Mouse (Mus musculus) layer of hippocampus, adult 8-10 months (tissue): ENCODE data around the gene Nit2. TPM values are rescaled to one million over a fixed set of nuclear protein-coding genes. Genes with fewer than 3 reads are reported as not detected.

ENCODE experiments used
- DNase-seq, 2 experiments: peaks; one replicate each; pipeline ENCODE4 v3.0.0; 2022; ENCODE audit warnings: low spot score in 2 of 2
- total RNA-seq, 4 experiments: library from RNA; stranded (reverse); gene quantifications; 2 replicates each; pipeline ENCODE4 v1.2.4; 2022

Gene Nit2
- total RNA-seq, 4 experiments from 2014 or later, result 13.6 to 18.2 (median 18.0) TPM

DNA sequence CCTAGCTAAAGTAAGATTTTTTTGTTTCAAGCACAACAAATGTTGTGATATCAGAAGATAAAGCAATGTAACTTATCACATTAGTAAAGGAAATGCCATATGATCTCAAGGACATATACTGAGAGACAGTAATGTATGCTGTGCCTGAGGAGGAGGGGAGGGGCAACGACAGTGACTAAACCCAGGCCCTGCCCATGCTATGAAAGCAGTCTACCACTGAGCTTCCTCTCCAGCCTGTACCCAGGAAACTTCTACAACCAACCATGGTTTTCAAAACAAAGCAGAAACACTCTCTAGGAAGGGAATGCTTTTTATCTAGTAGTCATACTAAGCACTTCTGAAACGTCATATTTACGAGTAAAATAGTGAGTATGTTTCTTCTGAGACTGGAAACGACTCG is 4.3 kb downstream of the Nit2 start:
- no peak for DNase-seq

GRCm38 (mm10) chr16:57159835-57160234 is 7.3 kb downstream of the Nit2 start:
- no peak for DNase-seq

DNA sequence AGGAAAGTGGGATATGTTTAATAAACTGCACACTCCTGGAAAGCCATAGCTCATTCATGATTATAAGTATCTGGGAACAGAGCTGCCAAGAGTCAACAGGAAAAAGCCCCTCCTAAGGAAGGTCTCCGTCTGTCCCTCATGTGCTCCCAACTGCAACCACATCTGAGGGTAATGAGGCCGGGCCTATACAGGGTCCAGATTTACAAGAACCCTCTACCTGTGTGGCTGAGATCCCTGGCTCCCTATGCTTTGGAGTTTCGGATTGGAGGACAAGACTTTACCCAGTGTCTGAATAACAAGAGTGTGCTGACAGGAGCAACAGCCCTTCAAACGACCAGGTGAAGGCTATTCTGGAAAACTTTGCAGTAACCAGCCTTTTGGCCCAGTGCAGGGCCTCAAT is 9.4 kb downstream of the Nit2 start:
- no peak for DNase-seq

- no peak for DNase-seq
These were observed 10.1 kb downstream of the Nit2 start for GRCm38 (mm10) chr16:57157076-57157475.

DNA sequence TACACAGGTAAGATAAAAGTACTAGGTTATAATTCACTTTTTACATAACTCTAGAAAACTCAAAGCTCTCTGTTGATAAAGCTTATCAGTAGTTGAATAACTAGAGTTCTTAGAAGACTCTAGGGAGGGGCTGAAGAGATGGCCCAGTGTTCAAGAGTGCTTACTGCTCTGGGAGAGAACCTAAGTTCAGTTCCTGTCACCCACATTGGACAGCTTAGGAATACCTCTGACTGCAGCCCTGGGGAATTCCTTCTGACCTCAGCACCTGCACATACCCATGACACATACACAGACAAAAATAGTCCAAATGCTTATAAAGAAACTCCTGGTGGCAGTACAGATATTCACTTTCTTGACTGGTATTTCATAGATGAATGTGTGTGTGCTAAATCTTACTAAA is 11.2 kb downstream of the Nit2 start:
- no peak for DNase-seq

GRCm38 (mm10) chr16:57151437-57151836 is 15.7 kb downstream of the Nit2 start:
- DNase-seq, result no peak

DNA sequence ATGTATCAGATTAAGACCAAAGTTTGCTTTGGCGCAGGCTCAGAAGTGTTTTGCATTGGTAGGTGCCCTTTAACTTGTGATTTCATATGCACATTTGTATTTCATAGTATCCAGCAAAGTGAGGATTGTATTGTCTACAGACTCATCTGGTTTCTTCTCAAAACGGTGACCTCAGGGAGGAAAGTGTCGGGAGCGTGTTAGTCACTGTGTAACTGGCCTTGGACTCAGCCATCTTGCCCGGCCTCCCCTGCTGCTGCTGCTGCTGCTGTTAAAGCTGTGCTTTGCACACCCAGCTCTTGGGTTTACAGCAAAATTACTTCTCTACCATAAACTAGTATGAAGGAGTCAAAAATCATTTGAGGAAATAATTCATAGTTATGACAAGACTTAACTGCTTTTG is 22.4 kb downstream of the Nit2 start:
- no peak for DNase-seq

GRCm38 (mm10) chr16:57133611-57134010 is 33.5 kb downstream of the Nit2 start:
- DNase-seq, result no peak

DNA sequence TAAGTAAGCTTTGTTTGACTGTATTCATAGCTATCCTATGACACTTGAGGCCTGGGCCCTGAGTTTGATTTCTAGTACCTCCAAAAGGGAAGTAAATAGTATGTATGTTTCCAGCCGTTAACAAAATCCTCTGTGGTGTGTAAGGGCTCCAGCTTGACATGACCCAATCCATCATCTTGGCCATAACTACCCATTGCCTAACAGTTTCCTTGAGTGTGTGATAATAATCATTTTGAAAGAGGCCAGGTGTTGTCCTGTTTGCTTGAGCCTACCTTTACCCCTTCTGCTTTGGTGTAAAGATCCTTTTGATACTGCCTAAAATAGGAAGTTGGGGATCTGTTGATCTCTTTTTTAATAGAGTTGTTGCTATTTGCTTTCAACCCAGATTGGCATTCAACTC is 34.8 kb downstream of the Nit2 start:
- no peak for DNase-seq

GRCm38 (mm10) chr16:57131544-57131943 is 35.6 kb downstream of the Nit2 start:
- DNase-seq, result no peak

DNA sequence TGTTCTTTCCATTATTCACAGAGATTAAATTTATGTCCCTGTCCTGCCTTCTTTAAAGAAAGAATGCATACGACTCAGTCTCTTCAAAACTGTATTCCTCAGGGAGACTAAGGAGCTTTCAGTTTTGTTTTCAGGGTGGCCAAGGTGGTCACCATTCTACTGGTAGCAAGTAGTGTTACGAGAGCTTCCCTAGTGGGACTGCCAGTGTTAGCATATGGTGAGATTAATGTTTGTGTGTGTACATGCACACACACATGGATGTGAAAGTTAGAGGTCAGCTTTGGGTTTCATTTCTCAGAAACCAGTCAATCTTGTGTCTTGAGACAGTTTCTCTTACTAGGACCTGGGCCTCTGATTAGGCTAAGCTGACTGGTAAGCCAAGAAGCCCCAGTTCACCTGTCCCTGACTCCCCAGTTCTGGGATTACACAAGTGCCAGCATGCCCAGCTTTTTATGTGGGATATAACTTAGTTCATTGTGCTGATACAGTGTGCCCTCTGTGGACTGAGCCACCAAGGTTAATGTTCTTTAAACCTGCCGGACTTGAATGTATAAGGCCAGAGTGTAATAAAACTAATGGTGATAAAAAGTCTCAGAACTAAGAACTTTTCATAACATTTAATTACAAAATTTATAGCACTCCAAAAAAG is 36.3 kb downstream of the Nit2 start:
- DNase-seq, result no peak

DNA sequence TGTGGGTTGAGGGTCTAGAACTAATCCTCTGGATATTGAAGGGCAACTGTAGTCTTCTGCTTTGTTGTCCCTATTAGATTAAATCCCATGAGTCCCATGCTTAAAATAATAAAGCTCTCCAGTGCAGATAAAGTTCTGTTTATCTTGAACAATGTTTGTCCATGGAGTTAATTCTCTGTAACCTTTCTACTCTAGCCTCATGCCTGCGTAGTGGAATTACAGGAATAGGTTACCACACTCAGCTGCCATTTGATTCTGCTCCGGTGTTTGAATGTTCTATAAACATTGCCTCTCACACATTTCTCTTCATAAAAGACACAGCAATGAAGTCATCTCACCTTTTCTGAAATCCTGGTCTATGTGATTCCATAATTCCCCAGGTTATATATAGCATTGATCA is 39.3 kb downstream of the Nit2 start:
- DNase-seq, result no peak

DNA sequence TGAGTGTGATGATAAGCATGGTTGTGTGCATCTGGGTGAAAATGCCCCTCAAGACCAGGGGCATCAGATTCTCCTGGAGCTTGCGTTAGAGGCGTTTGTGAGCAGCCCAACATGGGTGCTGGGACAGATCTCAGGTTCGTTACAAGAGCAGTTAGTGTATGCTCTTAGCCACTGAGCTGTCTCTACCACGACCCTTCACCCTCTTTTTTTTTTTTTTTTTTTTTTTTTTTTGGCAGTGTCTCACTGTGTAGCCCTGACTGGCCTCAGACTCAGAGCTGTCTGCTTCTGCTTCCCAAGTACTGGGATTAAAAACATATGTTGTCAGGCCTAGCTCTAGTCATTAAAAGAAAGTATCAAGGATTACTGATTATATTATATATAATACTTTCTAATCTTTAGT is 40.9 kb downstream of the Nit2 start:
- DNase-seq, result no peak

- no peak for DNase-seq
These were observed 44.3 kb downstream of the Nit2 start for GRCm38 (mm10) chr16:57122682-57123445.

DNA sequence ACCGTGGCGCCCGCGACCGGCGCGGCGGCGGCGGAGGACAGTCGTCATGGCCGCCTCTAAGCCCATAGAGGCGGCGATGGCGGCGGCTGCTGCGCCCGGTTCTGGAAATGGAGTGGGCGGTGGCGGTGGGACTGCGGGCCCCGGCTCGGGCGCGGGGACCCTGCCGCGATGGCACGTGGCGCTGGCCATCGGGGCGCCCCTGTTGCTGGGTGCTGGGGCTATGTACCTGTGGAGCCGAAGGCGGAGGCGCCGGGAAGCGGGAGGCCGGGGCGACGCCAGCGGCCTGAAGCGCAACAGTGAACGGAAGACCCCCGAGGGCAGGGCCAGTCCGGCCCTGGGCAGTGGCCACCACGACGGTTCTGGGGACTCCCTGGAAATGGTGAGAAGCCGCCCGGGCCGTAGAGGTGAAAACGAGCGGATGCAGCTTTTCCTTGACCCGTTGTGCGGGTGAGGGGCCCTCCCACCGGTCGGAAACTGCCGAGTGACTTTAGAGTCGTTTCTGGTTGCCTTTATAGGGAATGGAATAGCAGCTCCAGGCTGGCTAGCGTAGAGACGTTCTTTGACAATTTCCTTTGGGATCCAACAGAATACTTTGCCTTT is 45.2 kb downstream of the Nit2 start:
- DNase-seq, result no peak

GRCm38 (mm10) chr16:57120913-57121815 is 46.0 kb downstream of the Nit2 start, which contains the start of gene Tomm70a:
Tomm70a (plus strand) TSS chr16:57121703.
- DNase-seq, result peak; percentile 94 to 96

GRCm38 (mm10) chr16:57117562-57117961 is 49.6 kb downstream of the Nit2 start:
- no peak for DNase-seq

DNA sequence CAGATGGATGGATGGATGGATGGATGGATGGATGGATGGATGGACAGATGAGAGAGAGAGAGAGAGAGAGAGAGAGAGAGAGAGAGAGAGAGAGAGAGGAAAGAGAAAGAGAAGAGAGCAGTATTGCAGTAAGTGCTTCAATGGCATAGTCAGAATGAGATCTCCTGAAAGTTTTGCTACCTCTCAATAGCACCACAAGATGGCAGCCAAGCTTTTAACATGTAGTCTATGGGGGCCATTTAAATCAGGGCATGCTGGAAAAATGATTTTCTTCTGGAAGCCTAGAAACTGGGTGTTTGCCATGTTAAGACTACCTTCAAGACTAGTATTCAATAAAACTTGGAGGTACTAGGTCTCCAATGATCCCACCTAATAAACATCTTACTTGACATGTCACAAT is 51.1 kb downstream of the Nit2 start:
- DNase-seq, result no peak
